Mouse (Mus musculus): ENCODE data around the gene Ippk.

Gene Ippk

DNA sequence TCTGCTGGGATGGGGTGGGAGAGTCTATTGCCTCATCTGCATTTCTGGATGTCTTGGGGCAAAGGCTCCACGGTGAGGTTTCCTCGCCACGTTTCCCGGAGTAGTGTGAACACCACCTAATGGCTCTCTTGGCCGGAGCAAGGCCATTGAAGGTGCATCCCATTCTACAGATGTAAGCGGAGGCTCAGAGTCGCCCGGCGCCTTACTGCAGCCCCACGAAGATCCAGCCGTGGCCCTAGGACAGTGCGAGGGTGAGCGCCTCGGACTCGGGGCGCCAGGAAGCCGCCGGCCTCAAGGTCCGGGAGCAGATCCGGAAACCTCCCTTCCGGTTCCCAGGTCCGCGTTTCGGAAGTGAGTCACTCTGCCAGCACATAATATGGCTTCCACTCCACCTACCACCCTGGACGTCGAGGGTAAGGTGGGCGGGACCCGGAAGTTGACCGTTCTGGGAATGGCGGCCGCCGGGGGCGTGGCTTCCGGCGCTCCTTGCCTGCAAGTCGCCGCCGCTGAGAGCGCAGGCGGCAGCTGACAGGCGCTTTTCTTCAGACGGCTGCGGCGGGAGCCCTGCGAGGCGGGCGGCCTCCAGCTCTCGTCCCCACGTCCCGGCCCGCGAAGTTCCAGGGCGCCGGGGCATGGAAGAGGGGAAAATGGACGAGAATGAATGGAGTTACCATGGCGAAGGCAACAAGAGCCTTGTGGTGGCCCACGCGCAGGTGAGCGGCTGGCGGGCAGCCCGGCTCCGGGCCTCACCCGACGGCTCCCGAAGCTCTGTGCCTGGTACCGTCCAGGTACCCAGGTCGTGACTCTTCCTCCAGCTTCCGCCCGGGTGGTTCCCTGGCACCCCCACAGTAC lies at the start of gene Ippk:
Gene Ippk (plus strand): TSS at position 496 of the 852 bp plus-strand sequence.
- DNase-seq (ENCODE audit: low spot score in 2 of 2) = peak; percentile 99

DNA sequence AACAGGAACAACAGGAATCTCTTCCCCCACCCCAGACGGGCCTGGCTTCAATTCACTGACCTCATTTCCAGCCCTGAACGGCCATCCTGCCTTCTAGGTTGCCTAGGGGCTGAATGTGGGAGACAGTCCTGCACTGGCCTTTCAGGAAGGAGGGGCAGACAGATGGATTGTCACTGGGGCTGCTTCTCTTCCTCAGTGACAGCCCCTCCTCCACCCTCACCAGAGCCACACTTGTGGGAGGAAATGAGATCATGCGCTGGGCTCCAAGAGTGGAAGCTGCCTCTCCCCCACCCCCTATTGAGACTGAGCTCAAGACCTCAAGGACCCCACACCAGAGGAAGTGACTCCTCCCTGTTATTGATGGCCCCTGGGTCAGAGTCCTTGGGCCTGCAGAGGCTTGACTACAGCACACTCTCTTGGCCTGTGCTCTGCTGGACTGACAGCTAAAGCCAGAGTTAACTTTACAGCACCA lies 49.6 kb upstream of the Ippk start:
- DNase-seq (ENCODE audit: low spot score in 2 of 2) = peak; percentile 75 to 76

DNA sequence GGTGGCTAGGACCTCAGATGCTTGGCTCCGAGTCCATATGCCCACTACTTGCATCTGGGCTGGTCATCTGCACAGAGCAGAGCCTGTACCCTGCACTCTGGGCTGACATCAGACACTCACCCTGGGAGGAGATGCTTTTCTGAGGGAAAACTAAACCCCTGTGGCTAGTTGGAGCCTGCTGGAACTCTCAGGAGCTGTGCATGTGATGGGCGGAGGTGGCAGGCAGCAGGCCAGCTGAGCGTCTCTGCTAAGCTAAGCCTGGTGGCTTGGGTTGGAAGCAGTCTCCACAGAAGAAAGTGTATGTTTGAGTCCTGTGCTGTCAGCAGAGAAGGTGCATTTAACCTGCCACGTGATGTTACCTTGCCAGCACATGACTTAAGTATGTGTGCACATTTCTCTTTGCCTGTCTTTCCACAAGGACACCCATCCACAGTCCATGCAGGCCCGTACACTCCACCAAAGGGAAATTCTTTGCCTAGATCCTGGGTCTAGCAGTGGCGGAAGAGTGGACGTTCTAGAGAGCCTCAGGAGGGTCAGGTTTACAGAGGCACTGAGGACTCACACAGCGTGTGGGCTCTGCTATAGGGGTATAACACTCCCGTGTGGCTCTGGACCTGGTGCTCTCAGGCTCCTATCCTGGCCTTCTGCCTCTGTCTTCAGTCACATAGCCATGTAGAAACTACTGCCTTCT lies 48.5 kb upstream of the Ippk start:
- no peak for DNase-seq (ENCODE audit: low spot score in 2 of 2)

DNA sequence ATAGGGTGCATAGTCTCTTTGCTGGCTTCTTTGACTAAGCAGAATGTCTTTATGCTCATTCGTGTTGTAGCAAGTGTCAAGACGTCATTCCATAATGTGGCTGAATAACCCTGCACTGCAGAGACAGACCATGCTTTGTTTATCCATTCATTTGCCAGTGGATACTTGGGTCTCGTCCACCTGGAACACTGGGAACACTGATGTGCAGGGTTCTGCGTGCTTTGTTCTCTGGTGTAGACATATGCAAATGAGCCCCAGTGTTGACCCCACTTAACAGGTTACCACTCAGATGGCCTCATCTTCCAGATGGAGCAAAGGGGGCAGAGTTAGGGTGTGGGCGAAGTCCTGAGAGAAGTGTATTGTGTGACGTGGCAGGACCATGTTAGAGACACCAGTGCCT lies 46.7 kb upstream of the Ippk start:
- DNase-seq (ENCODE audit: low spot score in 2 of 2) = no peak

DNA sequence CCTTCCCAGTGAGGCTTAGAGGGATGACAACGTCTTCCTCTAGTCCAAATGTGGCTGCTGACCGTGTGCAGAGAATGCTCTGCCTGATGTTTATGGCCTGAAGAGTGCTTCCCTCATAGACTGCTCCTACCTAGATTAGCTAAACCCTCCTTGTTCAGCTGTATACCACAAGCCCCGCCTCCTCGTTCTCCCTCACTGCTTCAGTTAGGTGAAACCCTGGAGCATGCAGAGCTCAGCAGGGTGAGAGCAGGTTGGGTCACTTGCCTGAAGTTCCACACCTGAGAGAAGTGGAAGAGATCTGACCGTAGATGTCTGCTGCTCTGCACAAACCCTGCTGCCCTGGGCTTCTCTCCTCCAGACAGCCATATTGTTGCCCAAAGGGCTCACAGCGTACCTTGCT lies 46.3 kb upstream of the Ippk start:
- DNase-seq (ENCODE audit: low spot score in 2 of 2) = no peak

DNA sequence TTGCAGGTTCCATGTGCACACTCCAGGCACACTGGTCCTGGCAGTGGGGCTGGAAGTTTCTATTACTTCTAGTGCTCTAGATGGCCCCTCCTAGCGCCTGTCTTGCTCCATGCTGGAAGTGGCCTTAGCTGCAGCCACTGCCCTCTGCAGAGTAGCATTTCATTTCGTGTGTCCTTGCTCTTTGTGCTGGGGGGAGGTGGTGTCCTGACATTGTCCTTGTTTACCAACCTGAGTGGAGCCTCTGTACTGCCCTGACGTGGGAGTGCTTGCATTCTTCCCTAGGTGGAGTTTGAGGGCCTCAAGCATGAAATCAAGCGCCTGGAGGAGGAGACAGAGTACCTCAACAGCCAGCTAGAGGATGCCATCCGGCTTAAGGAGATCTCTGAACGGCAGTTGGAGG lies 43.4 kb upstream of the Ippk start:
- no peak for DNase-seq (ENCODE audit: low spot score in 2 of 2)

DNA sequence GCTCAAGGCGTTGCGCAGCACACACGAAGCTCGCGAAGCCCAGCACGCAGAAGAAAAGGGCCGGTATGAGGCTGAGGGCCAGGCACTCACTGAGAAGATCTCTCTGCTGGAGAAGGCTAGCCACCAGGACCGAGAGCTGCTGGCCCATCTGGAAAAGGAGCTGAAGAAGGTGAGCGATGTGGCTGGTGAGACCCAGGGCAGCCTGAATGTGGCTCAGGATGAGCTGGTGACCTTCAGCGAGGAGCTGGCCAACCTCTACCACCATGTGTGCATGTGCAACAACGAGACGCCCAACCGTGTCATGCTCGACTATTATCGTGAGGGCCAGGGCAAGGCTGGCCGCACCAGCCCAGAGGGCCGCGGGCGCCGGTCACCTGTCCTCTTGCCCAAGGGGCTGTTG lies 41.7 kb upstream of the Ippk start:
- no peak for DNase-seq (ENCODE audit: low spot score in 2 of 2)

DNA sequence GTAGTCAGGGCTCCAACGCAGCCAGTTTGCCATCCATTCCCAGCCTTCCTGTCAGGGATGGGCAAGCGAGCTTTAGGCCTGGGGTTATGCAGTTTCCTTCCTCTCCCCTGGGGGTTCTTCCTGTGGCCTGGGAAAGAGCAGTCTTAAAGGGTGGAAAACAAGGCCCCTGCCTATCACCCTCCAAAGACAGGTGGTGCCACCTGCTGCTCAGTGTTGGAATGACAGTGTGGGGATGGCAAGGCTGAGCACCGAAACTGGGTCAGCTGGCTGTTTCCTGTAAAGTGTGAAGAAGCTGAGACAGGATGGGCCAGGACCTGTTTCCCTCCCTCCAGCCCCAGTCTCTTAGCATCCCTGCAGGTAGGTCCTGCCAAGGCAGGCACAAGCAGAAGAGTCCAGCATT lies 39.8 kb upstream of the Ippk start:
- peak; percentile 77 to 88 for DNase-seq (ENCODE audit: low spot score in 2 of 2)

DNA sequence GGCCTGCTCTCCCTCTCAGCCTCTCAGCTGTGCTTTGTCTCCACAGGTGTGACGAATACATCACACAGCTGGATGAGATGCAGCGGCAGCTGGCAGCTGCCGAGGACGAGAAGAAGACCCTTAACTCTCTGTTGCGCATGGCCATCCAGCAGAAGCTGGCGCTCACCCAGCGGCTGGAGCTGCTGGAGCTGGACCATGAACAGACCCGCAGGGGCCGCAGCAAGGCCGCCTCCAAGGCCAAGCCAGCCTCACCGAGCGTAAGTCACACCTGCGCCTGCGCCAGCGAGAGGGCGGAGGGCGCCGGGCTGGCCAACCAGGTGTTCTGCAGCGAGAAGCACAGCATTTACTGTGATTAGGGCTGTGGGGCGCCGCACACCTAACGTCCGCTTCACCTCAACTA lies 38.1 kb upstream of the Ippk start:
- no peak for DNase-seq (ENCODE audit: low spot score in 2 of 2)

DNA sequence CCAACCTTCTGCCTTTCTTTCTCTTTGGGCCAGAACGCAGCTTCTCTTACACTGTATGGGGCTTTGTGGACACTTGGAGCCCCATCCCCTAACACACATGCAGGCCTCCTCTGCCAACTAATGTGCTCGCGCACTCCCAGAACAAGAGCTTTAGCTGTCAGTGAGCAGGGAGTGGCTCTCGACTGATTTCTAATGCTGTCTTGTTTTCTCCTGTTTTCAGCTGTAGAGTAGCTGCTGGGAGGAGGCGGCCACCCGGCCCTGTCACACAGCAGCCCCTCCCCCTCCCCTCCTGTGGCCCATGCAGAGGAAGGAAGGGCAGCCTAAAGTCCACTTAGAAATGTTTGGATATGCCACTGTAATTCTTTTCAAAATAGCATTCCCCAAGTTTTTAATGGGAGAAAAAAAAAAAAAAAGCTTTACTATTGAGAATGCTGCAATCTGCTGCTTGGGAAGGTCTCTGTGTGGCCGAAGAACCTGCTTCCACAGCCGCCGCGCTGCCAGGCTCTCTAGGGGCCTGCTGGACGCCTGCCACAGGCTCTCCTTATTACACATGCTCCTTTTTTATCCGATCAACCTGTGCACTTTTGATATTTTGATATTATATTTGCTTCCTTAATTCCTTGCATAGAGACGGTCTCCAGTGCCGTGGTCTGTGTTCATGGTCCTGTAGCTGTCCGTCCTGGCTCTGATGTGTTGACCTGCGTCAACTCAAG lies 36.1 kb upstream of the Ippk start:
- DNase-seq (ENCODE audit: low spot score in 2 of 2) = no peak

DNA sequence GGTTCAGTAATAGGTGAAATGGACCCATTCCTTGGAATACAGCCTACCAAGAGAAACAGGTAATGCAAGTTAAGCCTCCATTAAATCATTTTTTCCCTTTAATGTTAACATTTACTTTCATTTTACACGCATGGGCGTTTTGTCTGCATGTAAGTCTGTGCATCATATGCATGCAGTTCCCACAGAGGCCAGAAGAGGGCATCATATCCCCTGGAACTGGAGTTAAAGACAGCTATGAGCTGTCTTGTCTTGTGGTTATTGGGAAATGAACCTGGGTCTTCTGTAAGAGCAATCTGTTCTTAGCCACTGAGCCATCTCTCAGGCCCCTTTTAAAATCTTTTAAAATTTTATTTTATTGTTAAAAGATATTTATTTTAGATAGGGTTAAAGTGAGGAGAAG lies 29.7 kb upstream of the Ippk start:
- DNase-seq (ENCODE audit: low spot score in 2 of 2) = no peak

DNA sequence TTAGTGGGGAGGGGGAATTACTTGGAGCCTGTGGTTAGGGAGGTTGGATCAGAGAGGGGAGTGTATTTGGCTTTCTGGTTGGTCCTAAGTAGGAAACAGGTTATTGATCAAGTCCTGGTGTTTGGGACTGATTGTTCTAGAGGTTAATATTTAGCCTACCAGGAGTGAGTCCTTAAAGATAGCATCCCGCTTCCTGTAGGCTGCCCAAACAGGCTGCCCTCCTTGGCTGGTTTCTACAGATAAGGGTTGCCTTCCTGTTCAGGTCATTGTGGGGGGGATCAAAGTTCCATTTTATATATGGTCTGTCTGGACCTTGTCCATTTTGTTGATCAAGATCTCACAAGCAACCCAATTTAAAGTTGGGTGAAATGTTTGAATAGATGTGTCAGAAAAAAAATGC lies 27.5 kb upstream of the Ippk start:
- DNase-seq (ENCODE audit: low spot score in 2 of 2) = no peak

DNA sequence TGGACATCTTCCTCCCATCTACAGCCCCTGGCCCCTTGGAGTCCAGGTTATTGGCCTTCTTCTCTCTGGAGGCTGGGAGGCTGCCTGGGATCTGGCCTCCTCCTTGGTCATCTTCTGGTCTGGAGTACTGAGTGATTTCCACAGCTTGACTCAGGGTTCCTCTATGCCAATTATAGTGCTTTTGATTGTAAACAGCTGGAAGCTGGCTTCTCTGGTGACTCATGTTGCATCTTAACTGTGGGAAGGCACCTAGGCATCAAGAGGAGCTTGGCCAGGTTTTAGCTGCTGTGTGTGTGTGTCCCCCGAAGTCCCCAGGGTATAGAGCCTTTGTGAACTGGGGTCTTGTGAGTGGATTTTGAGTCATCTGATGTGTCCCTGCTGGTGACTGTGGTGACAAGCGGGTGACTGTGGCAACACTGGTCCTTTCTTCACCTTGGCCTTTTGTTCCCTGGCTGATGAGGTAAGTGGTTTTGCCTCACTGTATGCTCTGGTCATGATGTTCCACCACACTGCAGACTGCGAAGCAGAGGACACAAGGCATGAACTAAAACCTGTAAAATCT lies 26.1 kb upstream of the Ippk start:
- DNase-seq (ENCODE audit: low spot score in 2 of 2) = no peak

DNA sequence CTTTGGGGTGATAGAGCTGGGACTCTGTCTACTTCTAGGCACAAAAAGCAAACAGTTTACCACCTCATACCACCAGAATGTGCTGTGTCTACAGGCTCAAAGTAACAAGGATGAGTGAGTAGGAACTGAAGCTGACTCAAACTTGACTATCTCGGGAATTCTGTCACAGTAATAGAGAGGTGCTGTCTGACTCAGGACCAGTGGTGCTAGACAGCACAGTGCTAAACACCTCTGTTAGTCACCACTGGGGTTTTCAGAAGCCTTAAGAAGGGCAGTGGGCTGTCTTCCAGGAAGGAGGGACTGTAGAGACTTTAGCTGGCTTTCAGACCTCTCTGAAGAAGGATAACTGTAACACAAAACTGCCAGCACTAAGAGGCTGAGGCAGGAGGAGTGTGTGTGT lies 24.3 kb upstream of the Ippk start:
- DNase-seq (ENCODE audit: low spot score in 2 of 2) = no peak

DNA sequence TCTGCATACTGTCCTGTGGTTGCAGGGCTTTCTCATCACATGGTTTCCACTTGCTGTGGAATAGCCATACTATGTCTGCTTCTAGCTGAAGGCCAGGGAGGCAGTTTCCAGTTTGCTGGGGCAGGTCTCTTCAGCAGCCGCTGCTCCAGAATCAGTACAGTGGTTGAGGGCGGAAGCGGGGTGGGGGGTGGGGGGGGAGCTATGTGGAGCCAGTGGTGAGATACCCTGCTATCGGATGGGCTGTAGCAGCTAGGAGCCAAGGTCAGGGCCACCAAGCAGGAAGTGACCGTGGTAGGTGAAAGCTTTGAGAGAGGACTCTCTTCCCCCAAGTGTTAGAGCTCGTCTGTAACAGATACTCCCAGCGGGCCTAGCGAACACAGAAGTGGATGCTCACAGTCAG lies 22.9 kb upstream of the Ippk start:
- no peak for DNase-seq (ENCODE audit: low spot score in 2 of 2)

DNA sequence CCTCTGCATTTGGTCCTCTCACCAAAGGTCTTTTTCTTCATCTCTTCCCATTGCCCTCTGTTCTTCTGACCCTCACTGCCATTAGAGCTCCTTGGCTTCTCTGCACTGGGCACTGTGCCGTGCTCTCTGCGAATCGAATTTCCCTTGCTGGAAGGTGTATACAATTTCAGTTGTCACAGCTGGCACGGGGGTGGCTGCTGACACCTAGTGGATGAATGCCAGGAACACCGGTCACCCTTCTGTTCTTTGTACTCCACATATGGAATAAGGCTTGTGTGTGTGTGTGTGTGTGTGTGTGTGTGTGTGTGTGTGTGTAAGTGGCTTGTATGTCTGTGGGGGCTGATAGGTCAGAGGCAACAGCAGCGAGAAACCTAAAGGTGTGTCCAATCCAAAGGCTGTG lies 20.9 kb upstream of the Ippk start:
- DNase-seq (ENCODE audit: low spot score in 2 of 2) = peak in 1 of 2 experiments; percentile 56

DNA sequence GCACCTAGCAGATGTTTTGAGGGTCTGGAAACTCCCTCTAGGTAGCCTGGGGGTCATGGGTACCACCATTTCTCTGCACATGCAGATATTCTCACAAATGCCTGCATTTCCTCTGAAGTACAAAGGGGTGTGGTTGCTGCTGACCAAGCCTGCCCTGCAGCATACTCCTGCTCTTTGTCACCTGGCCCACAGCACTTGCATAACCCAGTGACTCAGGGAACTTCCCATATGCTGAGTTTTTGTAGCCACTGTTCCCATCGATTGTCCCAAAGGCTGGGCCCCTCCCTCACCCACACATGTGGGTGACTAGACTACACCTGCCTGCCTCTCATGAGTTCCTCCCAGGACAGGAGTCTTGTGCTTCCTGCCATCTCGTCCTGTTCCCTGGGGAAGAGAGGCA lies 18.4 kb upstream of the Ippk start:
- DNase-seq (ENCODE audit: low spot score in 2 of 2) = no peak

DNA sequence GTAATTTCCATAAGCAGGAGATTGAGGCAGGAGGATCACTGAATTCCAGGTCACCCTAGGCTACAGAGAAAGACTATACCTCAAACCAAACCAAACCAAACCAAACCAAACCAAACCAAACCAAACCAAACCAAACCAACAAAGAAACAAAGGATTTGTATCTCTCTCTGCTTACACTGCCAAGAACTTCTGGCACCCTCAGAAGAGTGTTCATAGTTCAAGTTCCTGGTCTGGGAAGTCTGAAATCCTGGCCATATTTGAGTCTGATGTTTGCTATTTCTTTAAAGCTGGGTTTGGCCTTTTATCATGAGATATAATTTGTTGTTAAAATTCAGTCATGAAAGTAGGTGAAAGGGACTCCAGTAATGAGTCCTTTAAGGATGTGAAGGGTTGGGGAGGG lies 13.3 kb upstream of the Ippk start:
- DNase-seq (ENCODE audit: low spot score in 2 of 2) = no peak

DNA sequence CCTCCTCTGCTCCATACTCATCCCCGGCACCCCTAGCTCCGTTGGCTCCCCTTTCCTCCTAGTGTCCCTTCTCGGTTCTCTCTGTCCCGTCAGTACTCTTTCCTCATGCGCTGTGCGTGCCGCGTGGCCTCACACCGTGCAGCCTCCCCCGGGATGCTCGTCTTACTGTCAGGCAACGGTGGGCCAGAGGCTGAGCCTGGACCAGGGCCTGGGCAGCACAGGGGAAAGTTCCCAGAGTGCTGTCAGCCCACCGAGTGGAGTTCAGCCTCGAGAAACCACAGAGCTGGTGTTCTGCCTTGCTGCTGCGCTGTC lies 513 bp downstream of the Ippk start:
- peak in 1 of 2 experiments; percentile 45 for DNase-seq (ENCODE audit: low spot score in 2 of 2)

DNA sequence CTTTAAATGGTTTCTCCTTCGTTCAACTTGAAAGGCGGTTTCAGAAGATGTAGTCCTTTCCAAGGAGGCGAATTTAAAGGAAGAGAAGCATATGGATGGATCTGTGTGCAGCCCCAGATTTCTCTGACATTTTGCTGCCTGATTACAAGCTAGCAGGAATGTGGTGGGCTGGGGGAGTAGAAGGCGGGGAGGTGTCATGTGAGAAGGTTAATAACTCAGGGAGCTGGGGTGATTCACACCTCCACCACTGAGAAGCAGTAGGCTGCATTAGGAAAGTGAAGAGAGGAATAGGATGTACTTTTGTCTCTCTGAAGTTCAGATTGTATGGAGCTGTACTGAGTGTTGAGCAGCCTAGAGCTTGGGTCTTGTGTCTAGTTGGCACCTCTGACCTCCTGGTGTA lies 910 bp downstream of the Ippk start:
- no peak for DNase-seq (ENCODE audit: low spot score in 2 of 2)

DNA sequence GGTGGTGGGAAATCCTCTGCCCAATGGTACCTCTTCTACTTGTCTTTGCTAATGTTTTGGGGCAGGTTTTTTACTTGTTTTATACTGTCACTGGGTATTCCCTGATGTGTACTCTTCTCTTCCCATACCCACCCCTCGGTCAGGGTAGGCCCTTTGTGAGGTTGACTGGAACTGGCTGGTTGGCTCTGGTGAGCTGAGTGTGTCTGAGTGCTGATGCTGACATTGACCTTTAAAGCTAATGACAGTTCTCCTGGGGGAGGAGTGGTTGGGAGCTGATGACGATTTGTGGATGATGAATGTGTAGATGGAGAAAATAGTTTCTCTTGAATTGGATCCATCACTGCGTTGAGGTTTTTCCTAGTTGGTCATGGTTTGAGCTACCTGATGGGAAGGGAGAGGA lies 5.7 kb downstream of the Ippk start:
- DNase-seq (ENCODE audit: low spot score in 2 of 2) = no peak

DNA sequence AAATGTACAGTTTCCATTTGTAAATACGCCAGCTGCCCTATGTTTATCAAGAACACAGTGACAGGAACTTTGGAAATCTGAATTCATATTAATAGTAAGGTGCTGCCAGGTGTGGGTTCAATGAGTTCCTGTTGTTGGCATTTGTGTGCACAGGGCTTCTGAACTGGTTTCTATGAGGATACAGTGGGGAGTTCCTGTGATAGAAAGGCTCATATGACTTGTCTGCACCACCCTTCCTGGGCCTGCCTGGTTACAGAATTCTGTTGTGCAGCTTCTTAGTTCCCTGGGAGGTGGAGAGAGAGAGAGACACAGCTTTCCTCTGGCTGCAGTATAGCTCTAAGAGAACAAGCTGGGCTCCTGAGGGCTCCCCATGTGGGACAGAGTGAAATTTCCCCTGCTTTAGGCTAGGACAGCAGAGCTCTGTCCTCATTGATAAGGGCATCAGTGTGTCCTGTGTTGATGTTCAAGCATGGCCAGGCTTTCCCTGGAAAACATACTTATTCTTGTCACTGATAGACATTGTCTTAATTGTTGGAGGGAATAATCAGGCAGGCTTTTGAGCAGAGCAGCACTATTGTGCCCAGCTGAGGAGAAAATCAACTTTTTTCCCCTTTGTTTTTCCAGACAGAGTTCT lies 7.1 kb downstream of the Ippk start:
- DNase-seq (ENCODE audit: low spot score in 2 of 2) = no peak
